Mouse (Mus musculus) c-Kit-positive CD71-positive TER-119-negative erythroid progenitor cells, embryonic 14.5 days (primary cell): Measurements from ENCODE around the gene Olfr32.
"Not testable (repeated sequence)": the region's sequence is repeated elsewhere in the genome, so short reads cannot be mapped to it uniquely, and the experiment has no call there.

Experiments used
- DNase-seq: peaks from one replicate; pipeline ENCODE4 v3.0.0-alpha.2; 2013; ENCODE audit warnings: low read depth

The Olfr32 gene

DNA sequence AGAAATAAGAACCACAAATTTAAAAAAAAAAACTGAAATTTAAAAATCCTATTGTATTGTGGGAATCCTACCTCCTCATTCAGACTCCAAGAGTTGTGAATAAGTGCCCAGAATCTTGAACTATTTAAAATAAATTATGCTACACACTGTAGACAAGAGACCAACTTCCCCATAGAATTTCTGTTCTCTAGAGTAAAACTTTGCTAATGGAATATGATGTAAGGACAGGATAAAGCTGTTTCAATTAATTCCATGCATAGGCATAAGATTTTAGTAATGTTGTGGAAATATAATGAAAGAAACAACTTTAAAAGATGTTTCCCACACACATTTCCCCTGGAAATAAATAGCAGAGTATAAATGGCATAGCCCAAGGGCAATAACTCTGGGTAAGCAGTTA, at the start of gene Olfr32:
TSS of gene Olfr32 (minus strand) at position 101 of the 400 bp plus-strand sequence.
- DNase-seq, result no peak

DNA sequence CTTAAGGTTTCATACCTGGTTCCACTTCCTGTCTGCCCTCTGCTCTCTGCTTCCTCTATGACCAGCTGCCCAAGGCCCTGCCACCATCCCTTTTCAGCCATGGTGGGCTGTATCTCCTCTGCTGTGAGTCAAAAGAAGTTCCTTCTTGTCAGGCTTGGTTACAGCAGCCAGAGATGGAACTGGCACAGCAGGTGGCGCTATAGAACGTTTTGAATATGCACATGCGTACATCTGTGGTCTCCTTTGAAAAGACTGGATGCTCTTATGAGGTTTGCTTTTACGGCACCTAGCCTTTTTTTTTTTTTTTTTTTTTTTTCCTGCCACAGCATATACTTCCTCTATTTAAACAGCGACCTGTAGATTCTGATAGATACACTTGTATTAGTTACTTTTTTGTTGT, 45.0 kb upstream of the Olfr32 start:
- not testable (repeated sequence) for DNase-seq

DNA sequence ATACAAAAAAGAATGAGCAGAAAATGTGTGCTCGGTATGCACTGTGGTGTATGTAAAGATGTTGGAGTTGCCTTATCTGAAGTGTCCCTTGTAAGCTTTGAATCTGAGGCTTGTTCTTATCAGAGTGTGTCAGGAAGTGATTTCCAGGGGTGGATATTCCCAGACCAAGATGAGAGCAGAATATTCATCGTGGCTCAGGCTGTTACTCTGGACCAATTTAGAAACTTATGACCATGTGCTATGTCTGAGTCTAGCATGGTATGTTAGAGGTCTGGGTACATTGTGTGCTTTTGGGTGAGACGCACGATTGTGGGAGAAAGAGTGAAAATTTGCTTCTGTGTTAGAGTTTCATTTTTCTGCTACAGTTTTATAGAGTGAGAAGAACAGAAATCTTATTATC, 44.0 kb upstream of the Olfr32 start:
- not testable (repeated sequence) for DNase-seq

DNA sequence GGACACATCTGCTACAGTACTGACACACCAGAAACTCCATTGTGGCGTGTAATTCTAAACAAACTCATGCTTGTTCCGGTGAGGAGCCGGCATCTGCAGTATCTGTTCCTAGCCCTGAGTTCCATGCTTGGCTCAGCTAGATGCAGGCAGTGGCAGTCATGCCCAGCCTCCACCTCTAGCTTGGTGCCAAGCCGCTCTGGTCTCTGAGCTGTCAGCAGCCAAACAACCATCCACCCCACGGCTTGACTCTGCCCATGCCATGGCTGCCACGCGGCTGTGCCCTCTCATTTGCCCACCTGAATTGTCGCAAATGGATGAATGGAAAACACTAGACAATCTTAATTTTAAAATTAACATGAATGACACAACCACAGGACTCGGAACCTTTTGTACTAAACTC, 11.8 kb upstream of the Olfr32 start:
- no peak for DNase-seq

DNA sequence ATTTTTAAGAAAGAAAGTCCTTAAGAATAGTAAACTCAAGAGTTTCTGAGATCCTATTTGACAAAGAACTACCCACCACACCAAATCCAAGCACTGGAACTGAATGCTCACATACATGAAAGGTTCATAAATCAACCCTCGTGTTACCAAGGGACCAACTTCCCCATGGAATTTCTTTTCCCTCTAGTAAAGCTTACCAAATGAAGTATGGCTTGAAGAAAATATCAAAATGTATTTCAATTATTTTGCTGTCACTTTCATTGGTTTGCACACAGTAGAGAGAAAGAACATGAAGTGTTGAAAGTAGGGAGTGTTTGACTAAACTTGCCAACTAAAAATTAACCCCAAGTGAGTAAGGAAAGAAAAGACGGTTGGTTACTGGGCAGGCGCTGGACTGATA, 10.9 kb upstream of the Olfr32 start, which contains the start of gene Olfr1270:
TSS of gene Olfr1270 (minus strand) at position 101 of the 400 bp plus-strand sequence.
- DNase-seq, result no peak

DNA sequence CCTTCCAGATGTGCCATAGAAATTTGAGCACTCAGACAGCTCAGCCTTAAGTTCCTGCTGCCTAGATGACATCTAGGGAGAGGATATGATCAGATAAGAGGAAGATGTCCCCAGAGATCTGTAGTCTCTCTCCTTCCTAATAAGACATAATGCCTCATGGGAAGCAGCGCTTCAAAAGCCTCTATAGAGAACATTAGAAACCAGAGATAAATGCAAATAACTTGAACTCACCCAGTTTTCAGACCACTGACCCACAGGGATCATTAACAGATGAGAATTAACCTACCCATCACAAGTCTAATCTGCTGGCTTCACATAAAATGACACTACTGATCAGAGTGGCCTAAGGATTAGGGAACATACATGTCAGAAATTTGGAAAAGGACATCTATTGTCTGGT, 20.8 kb downstream of the Olfr32 start, which contains the start of gene Olfr1269:
TSS of gene Olfr1269 (minus strand) at position 101 of the 400 bp plus-strand sequence.
- DNase-seq, result no peak
